Mouse (Mus musculus) hindbrain, embryonic 11.5 days (tissue): ENCODE measurements around the gene Tbc1d1. TPM values are rescaled to one million over a fixed set of nuclear protein-coding genes. Genes with fewer than 3 reads are reported as not detected.
A peak's percentile ranks its signal among the peaks of the same experiment; 100 is the strongest.

ENCODE experiments used
- ATAC-seq: fragments of 200-750 bp; cut with Nextera tagmentation; 2 replicates; pipeline ENCODE4 v1.8.0; 2017; ENCODE audit warnings: mild to moderate bottlenecking, moderate TSS enrichment, moderate library complexity; ENCODE audit not compliant: low FRiP score
- DNase-seq: peaks from one replicate; pipeline ENCODE4 v3.0.0-alpha.2; 2015; ENCODE audit warnings: low spot score
- H3K27ac ChIP-seq: fragments of 300-500 bp; sonication (generic); 2 replicates; pipeline ENCODE4 v1.5.1; 2014; ENCODE audit warnings: mild to moderate bottlenecking, low read depth, low read length
- H3K27me3 ChIP-seq: fragments of 300-500 bp; sonication (generic); 2 replicates; pipeline ENCODE4 v1.6.1; 2014; ENCODE audit warnings: mild to moderate bottlenecking, low read length, moderate library complexity, mixed read lengths; ENCODE audit not compliant: control insufficient read depth, insufficient read depth
- H3K36me3 ChIP-seq: fragments of 300-500 bp; sonication (generic); 2 replicates; pipeline ENCODE4 v1.6.1; 2014; ENCODE audit warnings: mild to moderate bottlenecking, low read length, moderate library complexity, mixed read lengths; ENCODE audit not compliant: control insufficient read depth, insufficient read depth
- H3K4me1 ChIP-seq: fragments of 300-500 bp; sonication (generic); replicated peaks from 2 replicates; pipeline ENCODE4 v1.6.1; 2014; ENCODE audit warnings: low read length, mixed read lengths; ENCODE audit not compliant: control insufficient read depth, insufficient read depth
- H3K4me2 ChIP-seq: fragments of 300-500 bp; sonication (generic); replicated peaks from 2 replicates; pipeline ENCODE4 v1.6.1; 2014; ENCODE audit warnings: mild to moderate bottlenecking, low read depth, low read length
- H3K4me3 ChIP-seq: fragments of 300-500 bp; sonication (generic); 2 replicates; pipeline ENCODE4 v1.5.1; 2014; ENCODE audit warnings: low read depth, low read length
- H3K9ac ChIP-seq: fragments of 300-500 bp; sonication (generic); 2 replicates; pipeline ENCODE4 v1.6.1; 2014; ENCODE audit warnings: low read depth, low read length
- H3K9me3 ChIP-seq: fragments of 300-500 bp; sonication (generic); 2 replicates; pipeline ENCODE4 v1.6.1; 2016; ENCODE audit warnings: low read length; ENCODE audit not compliant: control insufficient read depth
- WGBS: fragments of 180-500 bp; shearing (Covaris S2); extraction: QIAGEN DNeasy Blood & Tissue Kit; methylation state at CpG from one replicate; pipeline ENCODE4 v1.1.7; 2014; 5-methylcytosine and 5-hydroxymethylcytosine counted together
- polyA plus RNA-seq: library from polyadenylated mRNA; unstranded; fragments of >200 nt; fragmentation: Nextera tagmentation; extraction: Ambion mirVana; gene quantifications from 2 replicates; pipeline ENCODE4 v1.2.1, GENCODE M21; 2014

Gene Tbc1d1
- polyA plus RNA-seq, 1 experiment from 2014 or later = 20.2 TPM

DNA sequence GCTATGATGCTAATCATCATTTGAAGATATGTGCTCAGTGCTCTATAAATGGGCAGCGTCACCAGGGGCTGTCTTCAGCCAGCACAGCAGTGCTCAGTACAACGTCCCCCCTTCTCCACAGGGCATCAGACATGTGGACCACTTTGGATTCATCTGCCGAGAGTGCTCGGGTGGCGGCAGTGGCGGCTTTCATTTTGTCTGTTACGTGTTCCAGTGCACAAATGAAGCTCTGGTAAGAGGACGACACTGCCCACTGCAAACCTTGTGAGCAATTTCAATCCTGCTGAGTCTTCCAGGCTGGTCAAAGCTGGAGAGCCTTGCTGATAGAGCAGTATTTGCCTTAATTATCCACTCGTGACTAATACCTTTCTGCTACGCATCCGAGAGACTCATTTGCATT, 107.2 kb downstream of the Tbc1d1 start:
- Histone ChIP-seq H3K9ac (no peak overlapping the region), H3K4me1 (no peaks in the 10 kb centered on the region), H3K27ac (no peak overlapping the region), H3K4me2 (no peak overlapping the region), H3K9me3 (no peaks in the 10 kb centered on the region), H3K4me3 (no peak overlapping the region), H3K27me3 (no peaks in the 10 kb centered on the region), H3K36me3 (no peaks in the 10 kb centered on the region)
- 81% methylated on average over 11 of the region's 11 CpGs for WGBS
- DNase-seq (no peak), ATAC-seq (no peak)

DNA sequence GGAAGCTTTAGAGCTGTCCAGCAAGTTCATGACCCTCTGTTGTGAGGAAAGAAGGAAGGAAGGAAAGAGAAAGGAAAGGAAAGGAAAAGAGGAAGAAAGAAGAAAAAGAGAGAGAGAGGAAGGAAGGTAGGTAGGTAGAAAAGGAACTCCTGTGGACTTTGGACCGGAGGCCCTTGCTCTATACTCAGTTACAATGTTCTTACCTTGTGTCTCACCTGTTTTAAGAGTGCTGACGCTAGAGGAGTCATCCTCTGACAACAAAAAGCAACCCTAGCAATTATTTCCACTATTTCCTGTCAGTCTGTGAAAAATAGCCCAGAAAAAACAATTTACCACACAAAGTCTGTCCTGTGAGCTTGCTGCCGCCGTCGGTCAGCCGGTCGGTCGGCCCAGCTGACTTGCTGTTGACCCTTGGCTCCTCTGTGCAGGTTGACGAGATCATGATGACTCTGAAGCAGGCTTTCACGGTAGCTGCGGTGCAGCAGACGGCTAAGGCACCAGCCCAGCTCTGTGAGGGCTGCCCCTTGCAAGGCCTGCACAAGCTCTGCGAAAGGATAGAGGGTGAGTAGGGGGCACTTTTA, 107.9 kb downstream of the Tbc1d1 start:
- no peaks in the 10 kb centered on the region for H3K4me1 ChIP-seq
- no peak overlapping the region for H3K4me3 ChIP-seq
- H3K36me3 ChIP-seq = no peaks in the 10 kb centered on the region
- H3K4me2 ChIP-seq = no peak overlapping the region
- 72% methylated on average over 13 of the region's 13 CpGs for WGBS
- DNase-seq (no peak), ATAC-seq (no peak)
- no peaks in the 10 kb centered on the region for H3K27me3 ChIP-seq
- H3K9ac ChIP-seq = no peak overlapping the region
- H3K9me3 ChIP-seq = no peaks in the 10 kb centered on the region
- H3K27ac ChIP-seq = no peak overlapping the region

DNA sequence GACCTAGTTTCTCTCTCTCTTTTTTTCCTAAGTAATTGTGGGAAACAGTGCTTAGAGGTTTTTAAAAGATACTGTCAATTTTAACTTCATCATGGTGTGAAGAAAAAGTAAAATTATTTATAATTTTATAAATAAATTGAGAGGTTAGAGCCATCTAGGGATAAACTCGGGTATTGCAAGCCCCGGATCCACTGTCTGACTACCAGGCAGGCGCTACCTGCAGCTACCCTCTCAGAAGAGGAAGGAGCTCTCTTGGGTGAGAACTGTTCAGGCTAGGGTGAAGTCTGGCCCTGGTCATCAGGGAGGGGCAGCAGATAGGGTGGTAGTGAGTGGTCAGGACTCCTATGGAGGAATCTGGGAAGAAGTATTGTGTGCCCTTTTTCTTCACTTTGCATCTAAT, 109.0 kb downstream of the Tbc1d1 start:
- Histone ChIP-seq H3K4me1 (0 out of 2 replicates have a peak, but pooled peaks cover 2% of the 10 kb centered on the region), H3K4me2 (no peak overlapping the region), H3K9me3 (no peaks in the 10 kb centered on the region), H3K27me3 (no peaks in the 10 kb centered on the region), H3K27ac (no peak overlapping the region), H3K36me3 (no peaks in the 10 kb centered on the region), H3K9ac (no peak overlapping the region), H3K4me3 (no peak overlapping the region)
- DNase-seq (peak; percentile 40), ATAC-seq (no peak)
- WGBS = 26% methylated on average over 3 of the region's 3 CpGs

DNA sequence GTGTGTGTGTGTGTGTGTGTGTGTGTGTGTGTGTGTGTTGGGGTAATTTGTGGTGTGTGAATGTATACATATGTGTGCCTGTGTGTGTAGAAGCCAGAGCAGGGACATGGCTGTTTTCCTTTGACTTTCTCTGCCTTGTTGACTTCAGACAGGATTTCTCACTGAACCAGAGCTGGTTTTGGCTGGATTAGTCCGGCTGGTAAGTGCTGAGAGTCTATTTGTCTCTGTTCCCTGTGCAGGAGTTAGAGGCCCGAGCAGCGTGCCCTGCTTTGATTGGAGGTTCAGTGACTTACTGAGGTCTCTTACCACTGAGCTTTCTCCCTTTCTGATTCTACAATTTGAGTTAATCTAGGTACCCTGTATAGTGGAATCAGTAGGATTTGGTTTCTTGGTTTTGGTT, 109.8 kb downstream of the Tbc1d1 start:
- Histone ChIP-seq H3K27me3 (no peaks in the 10 kb centered on the region), H3K9ac (no peak overlapping the region), H3K27ac (no peak overlapping the region), H3K4me3 (no peak overlapping the region), H3K4me1 (0 out of 2 replicates have a peak, but pooled peaks cover 2% of the 10 kb centered on the region), H3K9me3 (no peaks in the 10 kb centered on the region), H3K36me3 (no peaks in the 10 kb centered on the region), H3K4me2 (no peak overlapping the region)
- ATAC-seq (no peak), DNase-seq (no peak)
- 89% methylated on average over 3 of the region's 3 CpGs for WGBS

DNA sequence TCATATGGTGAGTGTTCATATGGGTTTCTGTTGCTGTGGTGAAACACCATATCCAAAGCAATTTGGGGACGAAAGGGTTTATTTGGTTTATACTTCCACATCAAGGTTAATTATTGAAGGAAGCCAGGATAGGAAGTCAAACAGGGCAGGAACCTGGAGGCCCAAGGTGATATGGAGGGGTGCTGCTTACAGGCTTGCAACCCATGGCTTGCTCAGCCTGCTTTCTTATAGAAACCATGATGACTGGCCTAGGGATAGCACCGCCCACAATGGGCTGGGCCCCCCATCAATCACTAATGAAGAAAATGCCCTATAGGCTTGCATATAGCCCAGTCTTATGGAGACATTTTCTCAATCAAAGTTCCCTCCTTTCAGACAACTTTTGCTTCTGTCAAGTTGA, 110.4 kb downstream of the Tbc1d1 start:
- no peak overlapping the region for H3K9ac ChIP-seq
- no peak overlapping the region for H3K4me3 ChIP-seq
- no peak for DNase-seq
- no peaks in the 10 kb centered on the region for H3K27me3 ChIP-seq
- H3K27ac ChIP-seq = no peak overlapping the region
- WGBS = 96% methylated on average over 2 of the region's 2 CpGs
- H3K36me3 ChIP-seq = no peaks in the 10 kb centered on the region
- no peak for ATAC-seq
- H3K4me2 ChIP-seq = no peak overlapping the region
- 0 out of 2 replicates have a peak, but pooled peaks cover 2% of the 10 kb centered on the region for H3K4me1 ChIP-seq
- no peaks in the 10 kb centered on the region for H3K9me3 ChIP-seq

DNA sequence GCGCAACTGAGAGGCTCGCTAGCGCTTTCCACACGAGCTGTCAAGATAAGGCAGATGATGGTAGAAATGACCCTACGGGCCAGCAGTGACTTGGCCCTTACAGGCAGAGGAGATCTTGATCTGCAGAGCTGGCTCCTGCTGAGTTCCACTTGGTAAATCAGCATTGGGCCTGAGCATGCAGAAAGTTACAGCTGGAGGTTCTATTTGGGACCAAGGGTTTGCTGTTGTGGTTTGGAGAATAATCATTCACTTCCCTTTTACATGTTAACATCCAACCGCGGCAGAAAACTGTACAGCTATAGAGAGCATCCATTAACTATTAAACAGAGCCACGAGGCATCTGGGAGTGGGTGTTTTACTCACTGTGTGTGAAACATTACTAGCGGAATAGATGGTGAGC, 111.2 kb downstream of the Tbc1d1 start:
- H3K9me3 ChIP-seq = no peaks in the 10 kb centered on the region
- 0 out of 2 replicates have a peak, but pooled peaks cover 2% of the 10 kb centered on the region for H3K4me1 ChIP-seq
- no peak overlapping the region for H3K4me2 ChIP-seq
- no peaks in the 10 kb centered on the region for H3K27me3 ChIP-seq
- no peak overlapping the region for H3K27ac ChIP-seq
- H3K9ac ChIP-seq = no peak overlapping the region
- no peak for DNase-seq
- no peak overlapping the region for H3K4me3 ChIP-seq
- WGBS = 92% methylated on average over 9 of the region's 9 CpGs
- no peaks in the 10 kb centered on the region for H3K36me3 ChIP-seq
- no peak for ATAC-seq

DNA sequence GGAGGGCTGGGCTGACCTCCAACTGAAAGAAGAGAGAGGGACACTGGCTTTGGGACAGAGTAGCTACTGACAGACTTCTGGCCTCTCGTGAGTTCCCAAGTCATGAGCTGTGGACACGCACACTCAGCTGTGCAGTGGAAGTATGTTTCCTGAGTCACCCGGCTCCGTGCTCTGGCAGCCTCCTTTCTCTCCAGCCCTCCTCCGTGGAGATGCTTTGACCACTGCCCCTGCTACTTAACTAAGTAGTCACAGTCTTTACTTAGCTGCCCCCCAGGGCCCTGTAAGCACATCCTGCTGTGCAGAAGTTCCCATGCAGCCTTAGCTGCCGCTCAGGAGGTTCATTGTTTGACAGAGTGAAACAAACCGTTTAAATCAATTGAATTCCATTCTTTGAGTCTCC, 113.6 kb downstream of the Tbc1d1 start:
- H3K4me2 ChIP-seq = no peak overlapping the region
- DNase-seq (no peak), ATAC-seq (no peak)
- no peaks in the 10 kb centered on the region for H3K9me3 ChIP-seq
- H3K36me3 ChIP-seq = no peaks in the 10 kb centered on the region
- H3K27ac ChIP-seq = no peak overlapping the region
- no peak overlapping the region for H3K4me3 ChIP-seq
- H3K4me1 ChIP-seq = 0 out of 2 replicates have a peak, but pooled peaks cover 2% of the 10 kb centered on the region
- H3K27me3 ChIP-seq = no peaks in the 10 kb centered on the region
- WGBS = 24% methylated on average over 7 of the region's 7 CpGs
- no peak overlapping the region for H3K9ac ChIP-seq

DNA sequence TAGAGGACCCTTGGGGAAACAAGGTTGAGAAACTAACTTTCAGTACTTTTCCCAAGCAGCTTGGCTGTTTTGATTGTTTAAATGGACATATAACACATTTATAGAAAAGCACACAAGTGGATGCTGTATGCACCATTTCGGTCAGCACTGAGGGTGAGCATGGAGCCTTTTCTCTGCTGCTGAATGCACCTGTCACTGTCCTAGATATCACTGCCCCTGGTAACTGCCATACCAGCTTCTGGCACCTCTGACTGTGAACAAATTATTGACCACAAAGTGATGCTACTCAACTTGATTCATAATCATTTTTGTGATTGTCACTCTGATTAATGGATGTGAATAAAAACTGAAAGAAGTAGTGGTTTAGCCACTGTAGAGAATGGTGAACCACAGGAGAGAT, 117.4 kb downstream of the Tbc1d1 start:
- DNase-seq (no peak), ATAC-seq (no peak)
- H3K27me3 ChIP-seq = no peaks in the 10 kb centered on the region
- no peaks in the 10 kb centered on the region for H3K9me3 ChIP-seq
- WGBS = 82% methylated on average over 1 of the region's 1 CpGs
- no peak overlapping the region for H3K4me3 ChIP-seq
- no peaks in the 10 kb centered on the region for H3K36me3 ChIP-seq
- H3K4me2 ChIP-seq = no peak overlapping the region
- H3K4me1 ChIP-seq = 0 out of 2 replicates have a peak, but pooled peaks cover 2% of the 10 kb centered on the region
- no peak overlapping the region for H3K9ac ChIP-seq
- no peak overlapping the region for H3K27ac ChIP-seq

DNA sequence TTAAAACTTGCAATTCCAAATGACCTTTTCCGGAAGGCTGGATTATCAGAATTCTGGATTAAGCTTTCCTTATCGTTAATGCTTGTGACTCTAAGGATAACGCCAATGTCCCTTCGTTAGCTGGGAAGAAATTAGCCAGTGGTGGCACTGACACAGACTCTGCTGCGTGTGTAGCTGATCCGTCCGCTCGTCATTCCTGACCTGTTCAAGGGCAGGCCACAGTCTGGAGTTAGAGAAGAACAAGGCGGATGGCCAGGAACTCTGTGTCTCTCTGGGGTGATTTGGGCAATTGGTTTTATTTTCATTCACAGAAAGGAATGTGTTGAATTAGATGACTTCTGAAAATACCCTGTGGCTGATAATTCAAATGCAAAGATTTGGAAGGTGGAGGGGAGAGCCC, 118.2 kb downstream of the Tbc1d1 start:
- DNase-seq (no peak), ATAC-seq (no peak)
- Histone ChIP-seq H3K27ac (no peak overlapping the region), H3K4me2 (no peak overlapping the region), H3K4me1 (0 out of 2 replicates have a peak, but pooled peaks cover 2% of the 10 kb centered on the region), H3K4me3 (no peak overlapping the region), H3K9ac (no peak overlapping the region), H3K36me3 (no peaks in the 10 kb centered on the region), H3K27me3 (no peaks in the 10 kb centered on the region), H3K9me3 (no peaks in the 10 kb centered on the region)
- WGBS = 93% methylated on average over 9 of the region's 9 CpGs
